Mouse (Mus musculus): ENCODE results near the gene Tmem132c. TPM values are rescaled to one million over a fixed set of nuclear protein-coding genes. Genes with fewer than 3 reads are reported as not detected.

Gene Tmem132c
- polyA plus RNA-seq, 2 experiments: 0.08 TPM; not detected in 1

- no peak for DNase-seq (ENCODE audit: low read depth in 3 of 3, low spot score in 3 of 3)
- Histone ChIP-seq H3K4me3 (ENCODE audit: insufficient read depth in 1 of 2, low read depth in 2 of 2, low read length in 2 of 2) (no peak overlapping the region), H3K4me1 (replicated peaks; ENCODE audit: control insufficient read depth in 2 of 2, insufficient read depth in 2 of 2, low read length in 1 of 2) (no peaks in the 10 kb centered on the region), H3K36me3 (replicated peaks; ENCODE audit: control insufficient read depth, insufficient read depth, low read depth) (no peaks in the 10 kb centered on the region), H3K4me2 (ENCODE audit: low read depth) (no peak overlapping the region), H3K27me3 (ENCODE audit: control insufficient read depth, insufficient read depth, low read length) (no peaks in the 10 kb centered on the region), H3K27ac (no peak overlapping the region), H3K9ac (replicated peaks) (no peak overlapping the region), H3K9me3 (ENCODE audit: control insufficient read depth, low read length) (no peaks in the 10 kb centered on the region)
- TF ChIP-seq CTCF (IDR thresholded peaks at IDR 0.05; ENCODE audit: low read depth) (peak; percentile 44), EP300 (IDR thresholded peaks at IDR 0.05; ENCODE audit: low read depth) (no peak)
- no peak for ATAC-seq (ENCODE audit: insufficient read depth)
- 49% methylated on average over 6 of the region's 6 CpGs for WGBS (ENCODE audit: insufficient replicate concordance)
These were observed 23.9 kb upstream of the Tmem132c start for GRCm38 (mm10) chr5:127217725-127218124.

- Histone ChIP-seq H3K9me3 (ENCODE audit: control insufficient read depth, low read length) (no peaks in the 10 kb centered on the region), H3K4me2 (ENCODE audit: low read depth) (no peak overlapping the region), H3K4me1 (replicated peaks; ENCODE audit: control insufficient read depth in 2 of 2, insufficient read depth in 2 of 2, low read length in 1 of 2) (no peaks in the 10 kb centered on the region), H3K36me3 (replicated peaks; ENCODE audit: control insufficient read depth, insufficient read depth, low read depth) (no peaks in the 10 kb centered on the region), H3K9ac (replicated peaks) (no peak overlapping the region), H3K4me3 (ENCODE audit: insufficient read depth in 1 of 2, low read depth in 2 of 2, low read length in 2 of 2) (no peak overlapping the region), H3K27me3 (ENCODE audit: control insufficient read depth, insufficient read depth, low read length) (no peaks in the 10 kb centered on the region), H3K27ac (no peak overlapping the region)
- DNase-seq (ENCODE audit: low read depth in 3 of 3, low spot score in 3 of 3) (no peak), ATAC-seq (ENCODE audit: insufficient read depth) (no peak)
- no peak for TF ChIP-seq CTCF (IDR thresholded peaks at IDR 0.05; ENCODE audit: low read depth)
- no peak for TF ChIP-seq EP300 (IDR thresholded peaks at IDR 0.05; ENCODE audit: low read depth)
- WGBS (ENCODE audit: insufficient replicate concordance): 6% methylated on average over 14 of the region's 14 CpGs
These were observed 13.5 kb upstream of the Tmem132c start for GRCm38 (mm10) chr5:127227929-127228595.

GRCm38 (mm10) chr5:127234715-127235114 is 6.9 kb upstream of the Tmem132c start:
- H3K4me2 ChIP-seq (ENCODE audit: low read depth): no peak overlapping the region
- H3K27ac ChIP-seq: no peak overlapping the region
- no peak overlapping the region for H3K4me3 ChIP-seq (ENCODE audit: insufficient read depth in 1 of 2, low read depth in 2 of 2, low read length in 2 of 2)
- no peaks in the 10 kb centered on the region for H3K9me3 ChIP-seq (ENCODE audit: control insufficient read depth, low read length)
- 10% methylated on average over 7 of the region's 7 CpGs for WGBS (ENCODE audit: insufficient replicate concordance)
- no peaks in the 10 kb centered on the region for H3K4me1 ChIP-seq (replicated peaks; ENCODE audit: control insufficient read depth in 2 of 2, insufficient read depth in 2 of 2, low read length in 1 of 2)
- TF ChIP-seq CTCF (IDR thresholded peaks at IDR 0.05; ENCODE audit: low read depth): no peak
- TF ChIP-seq EP300 (IDR thresholded peaks at IDR 0.05; ENCODE audit: low read depth): no peak
- H3K36me3 ChIP-seq (replicated peaks; ENCODE audit: control insufficient read depth, insufficient read depth, low read depth): no peaks in the 10 kb centered on the region
- no peak overlapping the region for H3K9ac ChIP-seq (replicated peaks)
- no peaks in the 10 kb centered on the region for H3K27me3 ChIP-seq (ENCODE audit: control insufficient read depth, insufficient read depth, low read length)
- DNase-seq (ENCODE audit: low read depth in 3 of 3, low spot score in 3 of 3) (no peak), ATAC-seq (ENCODE audit: insufficient read depth) (no peak)

GRCm38 (mm10) chr5:127235203-127235602 is 6.4 kb upstream of the Tmem132c start:
- peak; percentile 79 for TF ChIP-seq CTCF (IDR thresholded peaks at IDR 0.05; ENCODE audit: low read depth)
- TF ChIP-seq EP300 (IDR thresholded peaks at IDR 0.05; ENCODE audit: low read depth): no peak
- no peaks in the 10 kb centered on the region for H3K36me3 ChIP-seq (replicated peaks; ENCODE audit: control insufficient read depth, insufficient read depth, low read depth)
- ATAC-seq (ENCODE audit: insufficient read depth) (no peak), DNase-seq (ENCODE audit: low read depth in 3 of 3, low spot score in 3 of 3) (no peak)
- H3K27me3 ChIP-seq (ENCODE audit: control insufficient read depth, insufficient read depth, low read length): no peaks in the 10 kb centered on the region
- no peaks in the 10 kb centered on the region for H3K4me1 ChIP-seq (replicated peaks; ENCODE audit: control insufficient read depth in 2 of 2, insufficient read depth in 2 of 2, low read length in 1 of 2)
- H3K9ac ChIP-seq (replicated peaks): no peak overlapping the region
- no peak overlapping the region for H3K4me3 ChIP-seq (ENCODE audit: insufficient read depth in 1 of 2, low read depth in 2 of 2, low read length in 2 of 2)
- H3K9me3 ChIP-seq (ENCODE audit: control insufficient read depth, low read length): no peaks in the 10 kb centered on the region
- H3K4me2 ChIP-seq (ENCODE audit: low read depth): no peak overlapping the region
- no peak overlapping the region for H3K27ac ChIP-seq
- 9% methylated on average over 11 of the region's 11 CpGs for WGBS (ENCODE audit: insufficient replicate concordance)

- peaks cover 41% of the 10 kb centered on the region for H3K27me3 ChIP-seq (ENCODE audit: control insufficient read depth, insufficient read depth, low read length)
- TF ChIP-seq CTCF (IDR thresholded peaks at IDR 0.05; ENCODE audit: low read depth) (no peak), EP300 (IDR thresholded peaks at IDR 0.05; ENCODE audit: low read depth) (no peak)
- ATAC-seq (ENCODE audit: insufficient read depth) (no peak), DNase-seq (ENCODE audit: low read depth in 3 of 3, low spot score in 3 of 3) (no peak)
- WGBS (ENCODE audit: insufficient replicate concordance): 42% methylated on average over 7 of the region's 7 CpGs
- H3K9me3 ChIP-seq (ENCODE audit: control insufficient read depth, low read length): no peaks in the 10 kb centered on the region
- no peak overlapping the region for H3K4me3 ChIP-seq (ENCODE audit: insufficient read depth in 1 of 2, low read depth in 2 of 2, low read length in 2 of 2)
- H3K4me2 ChIP-seq (ENCODE audit: low read depth): no peak overlapping the region
- H3K4me1 ChIP-seq (replicated peaks; ENCODE audit: control insufficient read depth in 2 of 2, insufficient read depth in 2 of 2, low read length in 1 of 2): no peaks in the 10 kb centered on the region
- H3K36me3 ChIP-seq (replicated peaks; ENCODE audit: control insufficient read depth, insufficient read depth, low read depth): no peaks in the 10 kb centered on the region
- H3K27ac ChIP-seq: no peak overlapping the region
- no peak overlapping the region for H3K9ac ChIP-seq (replicated peaks)
These were observed 1.9 kb upstream of the Tmem132c start for GRCm38 (mm10) chr5:127239706-127240105.

Data from liver, embryonic 14.5 days (tissue).